Mouse (Mus musculus) limb, embryonic 13.5 days (tissue): ENCODE results near the gene Rnf220. TPM values are rescaled to one million over a fixed set of nuclear protein-coding genes. Genes with fewer than 3 reads are reported as not detected.

ENCODE experiments used
- ATAC-seq: fragments of 200-750 bp; cut with Nextera tagmentation; 2 replicates; pipeline ENCODE4 v1.8.0; 2017; ENCODE audit warnings: low read depth, moderate number of reproducible peaks, moderate TSS enrichment; ENCODE audit not compliant: low FRiP score
- H3K27ac ChIP-seq: fragments of 300-500 bp; sonication (generic); 2 replicates; pipeline ENCODE4 v1.5.1; 2015; ENCODE audit warnings: inconsistent platforms, mild to moderate bottlenecking, moderate library complexity
- H3K27me3 ChIP-seq: fragments of 300-500 bp; sonication (generic); 2 replicates; pipeline ENCODE4 v1.6.1; 2015; ENCODE audit warnings: mild to moderate bottlenecking, inconsistent platforms
- H3K36me3 ChIP-seq: fragments of 300-500 bp; sonication (generic); 2 replicates; pipeline ENCODE4 v1.6.1; 2015; ENCODE audit warnings: inconsistent platforms, mild to moderate bottlenecking, moderate library complexity
- H3K4me1 ChIP-seq: fragments of 300-500 bp; sonication (generic); 2 replicates; pipeline ENCODE4 v1.6.1; 2015; ENCODE audit warnings: inconsistent platforms
- H3K4me2 ChIP-seq: fragments of 300-500 bp; sonication (generic); replicated peaks from 2 replicates; pipeline ENCODE4 v1.6.1; 2015; ENCODE audit warnings: inconsistent platforms, mild to moderate bottlenecking, moderate library complexity
- H3K4me3 ChIP-seq: fragments of 300-500 bp; sonication (generic); 2 replicates; pipeline ENCODE4 v1.5.1; 2015; ENCODE audit warnings: moderate library complexity, mild to moderate bottlenecking, inconsistent platforms
- H3K9ac ChIP-seq: fragments of 300-500 bp; sonication (generic); 2 replicates; pipeline ENCODE4 v1.6.1; 2015; ENCODE audit warnings: mild to moderate bottlenecking, inconsistent platforms
- H3K9me3 ChIP-seq: fragments of 300-500 bp; sonication (generic); 2 replicates; pipeline ENCODE4 v1.6.1; 2016; ENCODE audit warnings: inconsistent platforms
- WGBS: fragments of 180-500 bp; shearing (Covaris S2); methylation state at CpG from one replicate; pipeline ENCODE4 v1.1.7; 2015; 5-methylcytosine and 5-hydroxymethylcytosine counted together
- polyA plus RNA-seq: library from polyadenylated mRNA; unstranded; fragments of >200 nt; fragmentation: Nextera tagmentation; extraction: Ambion mirVana; gene quantifications from 2 replicates; pipeline ENCODE4 v1.2.1, GENCODE M21; 2015

The Rnf220 gene
- polyA plus RNA-seq, 1 experiment from 2014 or later, result 91.2 TPM

GRCm38 (mm10) chr4:117223001-117223400 lies 273.9 kb downstream of the Rnf220 start:
- no peak overlapping the region for H3K27ac ChIP-seq
- no peaks in the 10 kb centered on the region for H3K27me3 ChIP-seq
- no peak for ATAC-seq
- no peaks in the 10 kb centered on the region for H3K9me3 ChIP-seq
- H3K36me3 ChIP-seq, result no peaks in the 10 kb centered on the region
- 22% methylated on average over 5 of the region's 5 CpGs for WGBS
- H3K4me3 ChIP-seq, result no peak overlapping the region
- 0 out of 2 replicates have a peak, but pooled peaks cover 3% of the 10 kb centered on the region for H3K4me1 ChIP-seq
- no peak overlapping the region for H3K9ac ChIP-seq
- no peak overlapping the region for H3K4me2 ChIP-seq

GRCm38 (mm10) chr4:117221836-117222235 lies 275.0 kb downstream of the Rnf220 start:
- ATAC-seq, result no peak
- 82% methylated on average over 9 of the region's 9 CpGs for WGBS
- Histone ChIP-seq H3K4me1 (0 out of 2 replicates have a peak, but pooled peaks cover 3% of the 10 kb centered on the region), H3K4me2 (no peak overlapping the region), H3K9me3 (no peaks in the 10 kb centered on the region), H3K27ac (no peak overlapping the region), H3K9ac (no peak overlapping the region), H3K4me3 (no peak overlapping the region), H3K36me3 (no peaks in the 10 kb centered on the region), H3K27me3 (no peaks in the 10 kb centered on the region)

Other genes starting within 250 kb of the Rnf220 start
- 10.0 and 11.3 TPM in 2 replicates for gene Tmem53, start 245.1 kb downstream of the Rnf220 start, polyA plus RNA-seq
- 0.53 and 0.79 TPM in 2 replicates for gene Armh1, start 244.9 kb downstream of the Rnf220 start, polyA plus RNA-seq
- 178 and 181 TPM in 2 replicates for gene Eri3, start 53.3 kb upstream of the Rnf220 start, polyA plus RNA-seq
- 78.2 and 80.5 TPM in 2 replicates for gene Dmap1, start 185.2 kb upstream of the Rnf220 start, polyA plus RNA-seq
- not detected in 2 replicates for gene Gm12845, start 227.4 kb upstream of the Rnf220 start, polyA plus RNA-seq